Mouse (Mus musculus) heart, embryonic 11.5 days (tissue): ENCODE measurements around the gene Tff3. TPM values are rescaled to one million over a fixed set of nuclear protein-coding genes. Genes with fewer than 3 reads are reported as not detected.

Source experiments
- ATAC-seq: fragments of 200-750 bp; cut with Nextera tagmentation; replicated peaks from 2 replicates; pipeline ENCODE4 v1.8.0; 2017; ENCODE audit warnings: moderate library complexity; ENCODE audit not compliant: insufficient number of reproducible peaks, low FRiP score, low TSS enrichment
- H3K27ac ChIP-seq: fragments of 300-500 bp; sonication (generic); 2 replicates; pipeline ENCODE4 v1.5.1; 2014; ENCODE audit warnings: mild to moderate bottlenecking, low read depth, low read length
- H3K27me3 ChIP-seq: fragments of 300-500 bp; sonication (generic); 2 replicates; pipeline ENCODE4 v1.6.1; 2014; ENCODE audit warnings: mild to moderate bottlenecking, low read length, mixed read lengths; ENCODE audit not compliant: control insufficient read depth, insufficient read depth
- H3K36me3 ChIP-seq: fragments of 300-500 bp; sonication (generic); 2 replicates; pipeline ENCODE4 v1.6.1; 2014; ENCODE audit warnings: mild to moderate bottlenecking, low read length, moderate library complexity, mixed read lengths; ENCODE audit not compliant: control insufficient read depth, insufficient read depth
- H3K4me1 ChIP-seq: fragments of 300-500 bp; sonication (generic); 2 replicates; pipeline ENCODE4 v1.6.1; 2014; ENCODE audit warnings: low read length; ENCODE audit not compliant: control insufficient read depth, insufficient read depth
- H3K4me2 ChIP-seq: fragments of 300-500 bp; sonication (generic); 2 replicates; pipeline ENCODE4 v1.6.1; 2014; ENCODE audit warnings: mild to moderate bottlenecking, moderate library complexity
- H3K4me3 ChIP-seq: fragments of 300-500 bp; sonication (generic); 2 replicates; pipeline ENCODE4 v1.5.1; 2014; ENCODE audit warnings: low read depth, low read length
- H3K9ac ChIP-seq: fragments of 300-500 bp; sonication (generic); 2 replicates; pipeline ENCODE4 v1.6.1; 2014; ENCODE audit warnings: mild to moderate bottlenecking, low read depth, low read length, moderate library complexity
- H3K9me3 ChIP-seq: fragments of 300-500 bp; sonication (generic); replicated peaks from 2 replicates; pipeline ENCODE4 v1.6.1; 2016; ENCODE audit warnings: low read length; ENCODE audit not compliant: control insufficient read depth
- WGBS: fragments of 180-500 bp; shearing (Covaris S2); extraction: QIAGEN DNeasy Blood & Tissue Kit; methylation state at CpG from one replicate; pipeline ENCODE4 v1.1.7; 2014; ENCODE audit not compliant: insufficient replicate concordance; 5-methylcytosine and 5-hydroxymethylcytosine counted together
- polyA plus RNA-seq: library from polyadenylated mRNA; unstranded; fragments of >200 nt; fragmentation: Nextera tagmentation; extraction: Ambion mirVana; gene quantifications from 2 replicates; pipeline ENCODE4 v1.2.1, GENCODE M21; 2014

Tff3 gene
- polyA plus RNA-seq, 1 experiment from 2014 or later, result not detected

GRCm38 (mm10) chr17:31116063-31116462 lies 13.4 kb downstream of the Tff3 start:
- 45% methylated on average over 6 of the region's 6 CpGs for WGBS
- no peaks in the 10 kb centered on the region for H3K27me3 ChIP-seq
- no peak for ATAC-seq
- peaks cover under 1% of the 10 kb centered on the region; the same call in 1 of the 2 replicates for H3K36me3 ChIP-seq
- H3K27ac ChIP-seq, result no peak overlapping the region
- H3K9me3 ChIP-seq, result no peaks in the 10 kb centered on the region
- no peak overlapping the region for H3K4me3 ChIP-seq
- no peak overlapping the region for H3K9ac ChIP-seq
- H3K4me2 ChIP-seq, result no peak overlapping the region
- H3K4me1 ChIP-seq, result no peaks in the 10 kb centered on the region

GRCm38 (mm10) chr17:31113191-31113856 lies 16.1 kb downstream of the Tff3 start:
- WGBS, result 71% methylated on average over 9 of the region's 9 CpGs
- H3K9me3 ChIP-seq, result no peaks in the 10 kb centered on the region
- no peak overlapping the region for H3K4me3 ChIP-seq
- peaks cover 2% of the 10 kb centered on the region; the same call in 1 of the 2 replicates for H3K36me3 ChIP-seq
- no peaks in the 10 kb centered on the region for H3K4me1 ChIP-seq
- no peak overlapping the region for H3K9ac ChIP-seq
- no peak for ATAC-seq
- no peaks in the 10 kb centered on the region for H3K27me3 ChIP-seq
- H3K27ac ChIP-seq, result no peak overlapping the region
- no peak overlapping the region for H3K4me2 ChIP-seq

GRCm38 (mm10) chr17:31108388-31108787 lies 21.1 kb downstream of the Tff3 start:
- peaks cover 2% of the 10 kb centered on the region; the same call in 1 of the 2 replicates for H3K36me3 ChIP-seq
- ATAC-seq, result no peak
- WGBS, result 88% methylated on average over 15 of the region's 15 CpGs
- no peaks in the 10 kb centered on the region for H3K4me1 ChIP-seq
- no peaks in the 10 kb centered on the region for H3K27me3 ChIP-seq
- no peak overlapping the region for H3K4me2 ChIP-seq
- H3K4me3 ChIP-seq, result no peak overlapping the region
- H3K9me3 ChIP-seq, result no peaks in the 10 kb centered on the region
- no peak overlapping the region for H3K27ac ChIP-seq
- H3K9ac ChIP-seq, result no peak overlapping the region

GRCm38 (mm10) chr17:31103823-31104222 lies 25.6 kb downstream of the Tff3 start:
- Histone ChIP-seq H3K36me3 (no peaks in the 10 kb centered on the region), H3K27ac (no peak overlapping the region)
- ATAC-seq, result no peak

GRCm38 (mm10) chr17:31103007-31103570 lies 26.4 kb downstream of the Tff3 start:
- H3K4me1 ChIP-seq, result no peaks in the 10 kb centered on the region; the same call in 1 of the 2 replicates
- 81% methylated on average over 8 of the region's 8 CpGs for WGBS
- H3K4me2 ChIP-seq, result no peak overlapping the region
- H3K36me3 ChIP-seq, result no peaks in the 10 kb centered on the region
- no peak overlapping the region for H3K4me3 ChIP-seq
- H3K9ac ChIP-seq, result no peak overlapping the region
- H3K27ac ChIP-seq, result no peak overlapping the region
- ATAC-seq, result no peak
- H3K27me3 ChIP-seq, result no peaks in the 10 kb centered on the region
- H3K9me3 ChIP-seq, result no peaks in the 10 kb centered on the region

More at GRCm38 (mm10) chr17:31103823-31104222, 25.6 kb downstream of the Tff3 start:
- H3K4me1 ChIP-seq, result no peaks in the 10 kb centered on the region; the same call in 1 of the 2 replicates
- H3K4me3 ChIP-seq, result no peak overlapping the region
- no peak overlapping the region for H3K9ac ChIP-seq
- no peaks in the 10 kb centered on the region for H3K27me3 ChIP-seq
- H3K9me3 ChIP-seq, result no peaks in the 10 kb centered on the region
- no peak overlapping the region for H3K4me2 ChIP-seq
- 88% methylated on average over 8 of the region's 8 CpGs for WGBS

- no peak for ATAC-seq
- Histone ChIP-seq H3K4me2 (no peak overlapping the region), H3K27ac (no peak overlapping the region), H3K4me3 (no peak overlapping the region), H3K36me3 (no peaks in the 10 kb centered on the region), H3K9ac (no peak overlapping the region), H3K4me1 (no peaks in the 10 kb centered on the region; the same call in 1 of the 2 replicates), H3K9me3 (no peaks in the 10 kb centered on the region), H3K27me3 (no peaks in the 10 kb centered on the region)
- 52% methylated on average over 5 of the region's 5 CpGs for WGBS
These were observed 30.7 kb downstream of the Tff3 start for GRCm38 (mm10) chr17:31098788-31099187.

- Histone ChIP-seq H3K4me3 (no peak overlapping the region), H3K9ac (no peak overlapping the region), H3K36me3 (no peaks in the 10 kb centered on the region), H3K9me3 (peaks cover 3% of the 10 kb centered on the region; the same call in 1 of the 2 replicates), H3K4me1 (peaks cover 5% of the 10 kb centered on the region), H3K4me2 (no peak overlapping the region), H3K27ac (no peak overlapping the region), H3K27me3 (no peaks in the 10 kb centered on the region)
- ATAC-seq, result no peak
- WGBS, result 98% methylated on average over 2 of the region's 2 CpGs
These were observed 32.6 kb downstream of the Tff3 start for GRCm38 (mm10) chr17:31096893-31097292.

GRCm38 (mm10) chr17:31095570-31095969 lies 33.9 kb downstream of the Tff3 start:
- Histone ChIP-seq H3K9ac (no peak overlapping the region), H3K36me3 (no peaks in the 10 kb centered on the region), H3K9me3 (peaks cover 3% of the 10 kb centered on the region; the same call in 1 of the 2 replicates), H3K27ac (no peak overlapping the region), H3K4me2 (no peak overlapping the region), H3K4me3 (no peak overlapping the region), H3K27me3 (no peaks in the 10 kb centered on the region; the same call in 1 of the 2 replicates), H3K4me1 (peaks cover 17% of the 10 kb centered on the region)
- ATAC-seq, result no peak
- 87% methylated on average over 7 of the region's 7 CpGs for WGBS
